Mouse (Mus musculus) adrenal gland, adult 2 months (tissue): ENCODE results near the gene Hsd11b1. TPM values are rescaled to one million over a fixed set of nuclear protein-coding genes. Genes with fewer than 3 reads are reported as not detected.
A peak's percentile ranks its signal among the peaks of the same experiment; 100 is the strongest.

Experiments
- DNase-seq: peaks from one replicate; pipeline ENCODE4 v3.0.0; 2021
- polyA plus RNA-seq: library from polyadenylated mRNA; depleted of rRNA; stranded (reverse); fragments of >200 nt; gene quantifications from 2 replicates; pipeline ENCODE4 v1.2.3, GENCODE M21; 2012
- total RNA-seq, 2 experiments: library from RNA; stranded (reverse); gene quantifications; 2 replicates each; pipeline ENCODE4 v1.2.3; 2021

Hsd11b1 gene
- total and polyA plus RNA-seq, 3 experiments: 56.8 to 135 (median 114) TPM

GRCm38 (mm10) chr1:193243571-193244193, 20.2 kb downstream of the Hsd11b1 start:
- DNase-seq: no peak

GRCm38 (mm10) chr1:193242863-193243262, 21.0 kb downstream of the Hsd11b1 start:
- DNase-seq: no peak

GRCm38 (mm10) chr1:193242238-193242637, 21.6 kb downstream of the Hsd11b1 start:
- peak; percentile 80 for DNase-seq

GRCm38 (mm10) chr1:193241436-193241835, 22.4 kb downstream of the Hsd11b1 start:
- DNase-seq: no peak

GRCm38 (mm10) chr1:193238426-193238825, 25.4 kb downstream of the Hsd11b1 start:
- DNase-seq: no peak

GRCm38 (mm10) chr1:193234930-193235329, 28.9 kb downstream of the Hsd11b1 start:
- DNase-seq: no peak

GRCm38 (mm10) chr1:193234130-193234645, 29.7 kb downstream of the Hsd11b1 start:
- no peak for DNase-seq

GRCm38 (mm10) chr1:193232732-193233131, 31.1 kb downstream of the Hsd11b1 start:
- no peak for DNase-seq

- no peak for DNase-seq
Observed at GRCm38 (mm10) chr1:193230935-193231334, 32.9 kb downstream of the Hsd11b1 start.

- no peak for DNase-seq
Observed at GRCm38 (mm10) chr1:193230531-193230930, 33.3 kb downstream of the Hsd11b1 start.

- DNase-seq: no peak
Observed at GRCm38 (mm10) chr1:193229570-193229969, 34.3 kb downstream of the Hsd11b1 start.

- no peak for DNase-seq
Observed at GRCm38 (mm10) chr1:193227537-193227936, 36.3 kb downstream of the Hsd11b1 start.

GRCm38 (mm10) chr1:193226724-193227522, 37.0 kb downstream of the Hsd11b1 start:
- DNase-seq: no peak

- DNase-seq: no peak
Observed at GRCm38 (mm10) chr1:193226114-193226513, 37.8 kb downstream of the Hsd11b1 start.

GRCm38 (mm10) chr1:193225531-193225930, 38.3 kb downstream of the Hsd11b1 start:
- no peak for DNase-seq

GRCm38 (mm10) chr1:193220408-193220807, 43.5 kb downstream of the Hsd11b1 start:
- no peak for DNase-seq

- DNase-seq: no peak
Observed at GRCm38 (mm10) chr1:193216000-193216399, 47.9 kb downstream of the Hsd11b1 start.

GRCm38 (mm10) chr1:193214053-193214452, 49.8 kb downstream of the Hsd11b1 start:
- no peak for DNase-seq

- DNase-seq: peak; percentile 40
Observed at GRCm38 (mm10) chr1:193211371-193211770, 52.5 kb downstream of the Hsd11b1 start.

GRCm38 (mm10) chr1:193208178-193208577, 55.7 kb downstream of the Hsd11b1 start:
- DNase-seq: peak; percentile 32

GRCm38 (mm10) chr1:193207503-193207902, 56.4 kb downstream of the Hsd11b1 start, which contains the start of gene Lamb3:
Gene Lamb3, plus strand, starts transcription at chr1:193207699.
- no peak for DNase-seq

GRCm38 (mm10) chr1:193205431-193205830, 58.4 kb downstream of the Hsd11b1 start:
- no peak for DNase-seq

- DNase-seq: no peak
Observed at GRCm38 (mm10) chr1:193203821-193204220, 60.1 kb downstream of the Hsd11b1 start.
